Mouse (Mus musculus): ENCODE measurements around the gene Acadl. TPM values are rescaled to one million over a fixed set of nuclear protein-coding genes. Genes with fewer than 3 reads are reported as not detected.
A peak's percentile ranks its signal among the peaks of the same experiment; 100 is the strongest.

Gene Acadl
- polyA plus RNA-seq, 1 experiment from 2014 or later = 227 TPM

DNA sequence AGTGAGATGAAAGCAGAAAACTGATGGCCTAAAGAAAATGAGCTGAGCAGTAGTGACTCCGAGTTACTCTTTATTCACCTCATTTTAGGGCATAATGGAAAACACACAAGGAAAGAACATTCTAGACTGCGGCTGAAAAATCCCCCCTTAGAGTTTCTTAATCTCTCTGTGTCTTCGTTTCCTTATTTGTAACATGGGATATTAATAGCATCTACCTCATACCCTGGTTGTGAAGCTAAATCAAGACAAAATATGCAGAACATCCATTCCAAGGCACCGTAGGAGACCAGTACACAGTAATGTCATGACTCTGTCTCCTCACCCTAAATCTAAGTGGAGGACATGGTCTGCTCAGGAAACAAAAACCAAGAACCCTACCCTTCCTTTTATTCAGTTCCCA, 2.6 kb upstream of the Acadl start:
- Histone ChIP-seq H3K27ac (no peak overlapping the region), H3K4me2 (replicated peaks) (no peak overlapping the region), H3K9me3 (no peaks in the 10 kb centered on the region), H3K4me3 (replicated peaks) (no peak overlapping the region), H3K4me1 (replicated peaks) (peaks cover 5% of the 10 kb centered on the region; the same call in 1 of the 2 replicates), H3K36me3 (no peaks in the 10 kb centered on the region; the same call in 1 of the 2 replicates), H3K9ac (no peak overlapping the region), H3K27me3 (replicated peaks) (no peaks in the 10 kb centered on the region)
- 79% methylated on average over 4 of the region's 4 CpGs for WGBS
- no peak for ATAC-seq

DNA sequence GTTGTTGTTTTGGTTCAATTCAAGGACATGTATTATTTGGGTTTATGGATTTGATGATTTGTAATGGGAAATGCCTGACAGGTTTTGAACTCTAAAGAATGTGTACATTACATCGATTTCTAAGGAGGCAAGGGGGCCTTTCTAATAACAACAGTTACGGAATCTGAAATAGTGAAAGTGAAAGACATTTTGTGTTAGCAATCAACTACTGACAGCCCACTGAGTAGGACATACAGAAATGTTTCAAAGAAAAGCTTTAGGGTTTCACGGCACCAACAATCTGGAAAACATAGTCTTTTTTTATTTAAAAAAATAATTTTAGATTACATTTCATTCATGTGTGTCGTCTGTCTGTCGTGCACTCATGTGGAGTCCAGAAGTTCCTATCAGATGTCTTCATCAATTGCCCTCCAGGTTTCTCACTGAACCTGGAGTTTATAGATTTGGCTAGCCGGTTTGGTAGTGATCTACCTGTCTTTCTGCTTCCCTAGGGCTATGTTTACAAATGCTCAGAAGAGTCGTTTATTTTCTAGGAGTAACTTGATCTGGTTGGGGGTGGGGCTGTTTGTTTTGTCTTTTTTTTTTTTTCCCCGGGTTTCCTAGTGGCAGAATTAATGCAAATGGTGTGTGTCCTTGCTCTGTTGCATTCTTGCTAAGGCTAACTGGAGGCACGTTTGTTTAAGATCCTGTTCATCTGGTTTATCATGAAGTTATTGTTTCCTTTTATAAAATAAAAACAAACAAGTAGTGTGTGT, 841 bp upstream of the Acadl start:
- H3K27ac ChIP-seq = no peak overlapping the region
- 12% methylated on average over 9 of the region's 9 CpGs for WGBS
- ATAC-seq = no peak
- peaks cover 3% of the 10 kb centered on the region; the same call in 1 of the 2 replicates for H3K36me3 ChIP-seq
- peak overlapping the region; percentile 93 for H3K4me3 ChIP-seq (replicated peaks)
- H3K9ac ChIP-seq = no peak overlapping the region
- peaks cover 5% of the 10 kb centered on the region; the same call in 1 of the 2 replicates for H3K4me1 ChIP-seq (replicated peaks)
- H3K9me3 ChIP-seq = no peaks in the 10 kb centered on the region
- H3K4me2 ChIP-seq (replicated peaks) = peak overlapping the region; percentile 69
- H3K27me3 ChIP-seq (replicated peaks) = no peaks in the 10 kb centered on the region

DNA sequence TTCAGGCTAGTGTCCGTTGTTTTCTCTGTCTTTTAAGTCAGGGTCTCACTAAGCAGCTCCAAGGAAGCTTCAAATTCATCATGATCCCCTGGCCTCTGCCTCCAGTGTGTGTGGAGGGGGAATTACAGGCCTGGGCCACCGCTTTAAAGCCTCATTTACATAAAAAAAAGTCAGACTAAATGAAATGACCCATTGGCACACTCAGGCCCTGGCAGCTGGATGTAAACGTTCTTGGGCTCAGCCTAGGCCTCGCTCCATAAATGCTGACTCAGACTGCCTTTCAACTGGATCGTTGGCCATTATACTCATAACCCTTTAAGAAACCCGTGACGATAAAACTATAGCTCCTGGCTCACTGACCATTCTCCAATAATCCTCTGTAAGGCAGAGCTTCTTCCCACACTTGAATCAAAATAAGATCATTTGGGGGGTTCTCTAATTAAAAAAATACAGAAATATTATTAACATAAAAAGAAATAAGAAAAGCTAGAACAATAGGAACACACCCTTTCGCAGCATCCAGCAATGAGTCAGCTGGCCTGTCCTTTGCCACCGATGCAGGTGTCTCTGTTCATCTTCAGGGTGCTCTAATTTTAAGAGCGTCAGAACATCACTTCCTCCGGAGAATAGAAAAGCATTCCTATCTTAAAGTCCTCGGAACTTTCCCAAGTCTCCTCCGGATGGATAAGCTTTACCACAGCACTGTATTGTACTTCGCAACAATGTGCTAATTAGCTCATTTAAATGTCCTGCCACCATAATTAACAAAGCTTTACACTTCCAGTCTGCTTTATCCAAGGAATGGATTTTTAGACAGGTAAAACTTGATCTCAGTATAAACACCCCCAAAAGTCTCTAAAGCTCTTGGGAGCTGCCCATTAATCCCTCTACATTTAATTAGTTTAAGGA, 1.1 kb downstream of the Acadl start:
- no peaks in the 10 kb centered on the region for H3K9me3 ChIP-seq
- peak overlapping the region; percentile 93 for H3K4me3 ChIP-seq (replicated peaks)
- H3K27me3 ChIP-seq (replicated peaks) = no peaks in the 10 kb centered on the region
- 23% methylated on average over 14 of the region's 14 CpGs for WGBS
- H3K27ac ChIP-seq = peak overlapping the region; percentile 97; the same call in 1 of the 2 replicates
- peak; percentile 2; the same call in 1 of the 2 replicates for ATAC-seq
- H3K36me3 ChIP-seq = peaks cover 4% of the 10 kb centered on the region; the same call in 1 of the 2 replicates
- H3K9ac ChIP-seq = peak overlapping the region; percentile 88
- peaks cover 5% of the 10 kb centered on the region; the same call in 1 of the 2 replicates for H3K4me1 ChIP-seq (replicated peaks)
- H3K4me2 ChIP-seq (replicated peaks) = peak overlapping the region; percentile 69

DNA sequence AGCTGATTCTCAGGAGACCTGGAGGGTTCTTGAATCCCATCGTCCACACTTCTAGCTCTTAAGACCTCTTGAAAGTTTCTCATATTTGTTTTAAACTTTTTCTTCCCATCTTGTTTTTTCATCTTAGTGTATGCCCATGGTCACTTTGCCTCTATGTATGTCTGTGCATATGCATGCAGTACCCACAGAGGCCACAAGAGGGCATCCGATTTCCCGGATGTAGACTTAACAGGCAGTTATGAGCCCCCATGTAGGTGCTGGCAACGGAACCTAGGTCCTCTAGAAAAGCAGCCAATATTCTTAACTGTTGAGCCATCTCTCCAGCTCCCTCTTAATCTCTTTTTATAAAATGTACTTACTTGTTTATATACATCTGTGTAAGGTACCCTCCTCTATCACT, 15.6 kb downstream of the Acadl start:
- 96% methylated on average over 4 of the region's 4 CpGs for WGBS
- no peaks in the 10 kb centered on the region for H3K9me3 ChIP-seq
- H3K36me3 ChIP-seq = peaks cover 27% of the 10 kb centered on the region
- no peak overlapping the region for H3K9ac ChIP-seq
- no peak overlapping the region for H3K4me2 ChIP-seq (replicated peaks)
- H3K4me3 ChIP-seq (replicated peaks) = no peak overlapping the region
- H3K4me1 ChIP-seq (replicated peaks) = no peaks in the 10 kb centered on the region
- no peaks in the 10 kb centered on the region for H3K27me3 ChIP-seq (replicated peaks)
- 0 out of 2 replicates have a peak, but pooled peaks have one; percentile 47 for ATAC-seq
- H3K27ac ChIP-seq = no peak overlapping the region

DNA sequence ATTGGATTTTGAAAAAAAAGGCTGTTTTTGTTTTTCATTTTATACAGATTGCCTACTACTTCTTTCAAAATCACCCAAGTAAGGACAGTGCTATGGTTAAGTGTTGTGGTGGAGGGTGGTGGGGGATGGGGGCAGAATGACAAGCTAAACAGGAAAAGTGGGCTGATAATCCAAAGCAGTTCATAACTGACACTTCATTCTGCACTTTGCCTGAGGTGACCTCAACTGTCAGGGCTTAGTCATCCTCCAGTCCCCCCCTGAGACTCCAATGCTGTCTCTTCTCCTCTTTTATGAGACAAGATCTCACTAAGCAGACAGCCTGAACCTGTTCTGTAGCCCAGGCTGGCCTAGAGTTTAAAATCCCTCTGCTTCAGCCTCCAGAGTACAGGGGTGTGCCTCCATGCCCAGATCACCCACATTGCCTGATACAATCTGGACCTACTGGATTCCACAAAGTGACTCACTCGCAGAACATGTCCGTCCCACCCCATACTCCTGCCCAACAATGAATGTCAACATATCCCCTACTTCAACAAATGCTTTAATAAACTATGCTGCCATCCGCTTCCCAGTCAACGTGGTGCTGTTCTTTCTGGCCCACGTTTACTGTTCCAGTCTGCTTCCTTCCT, 17.3 kb downstream of the Acadl start:
- peaks cover 28% of the 10 kb centered on the region for H3K36me3 ChIP-seq
- no peak overlapping the region for H3K4me3 ChIP-seq (replicated peaks)
- H3K27ac ChIP-seq = no peak overlapping the region
- H3K4me1 ChIP-seq (replicated peaks) = no peaks in the 10 kb centered on the region
- H3K27me3 ChIP-seq (replicated peaks) = no peaks in the 10 kb centered on the region
- H3K4me2 ChIP-seq (replicated peaks) = no peak overlapping the region
- H3K9ac ChIP-seq = no peak overlapping the region
- peak; percentile 39; the same call in 1 of the 2 replicates for ATAC-seq
- H3K9me3 ChIP-seq = no peaks in the 10 kb centered on the region
- WGBS = 75% methylated on average over 5 of the region's 5 CpGs

DNA sequence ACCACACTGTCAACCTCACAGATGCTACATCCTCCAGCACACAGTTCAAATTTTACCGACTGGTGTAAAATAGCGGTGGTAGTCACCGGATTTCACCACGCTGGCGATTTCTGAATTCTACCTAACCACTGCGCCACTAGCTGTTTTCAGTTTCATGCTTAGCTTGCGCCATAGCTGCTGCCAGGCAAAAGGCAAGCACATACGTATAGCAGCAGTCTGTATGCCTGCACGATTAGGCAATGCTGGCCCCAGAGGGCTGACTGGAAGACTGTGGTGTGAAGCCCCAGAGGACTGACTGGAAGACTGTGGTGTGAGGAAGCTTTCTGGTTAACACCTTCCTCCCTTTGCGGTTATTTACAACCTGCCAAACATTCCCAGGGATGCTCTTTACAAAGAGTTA, 21.1 kb downstream of the Acadl start:
- no peak overlapping the region for H3K27ac ChIP-seq
- H3K4me2 ChIP-seq (replicated peaks) = no peak overlapping the region
- H3K27me3 ChIP-seq (replicated peaks) = no peaks in the 10 kb centered on the region
- no peak overlapping the region for H3K4me3 ChIP-seq (replicated peaks)
- no peak overlapping the region for H3K9ac ChIP-seq
- peaks cover 8% of the 10 kb centered on the region; the same call in 1 of the 2 replicates for H3K36me3 ChIP-seq
- 83% methylated on average over 10 of the region's 10 CpGs for WGBS
- H3K9me3 ChIP-seq = no peaks in the 10 kb centered on the region
- no peak for ATAC-seq
- H3K4me1 ChIP-seq (replicated peaks) = 0 out of 2 replicates have a peak, but pooled peaks cover 3% of the 10 kb centered on the region

DNA sequence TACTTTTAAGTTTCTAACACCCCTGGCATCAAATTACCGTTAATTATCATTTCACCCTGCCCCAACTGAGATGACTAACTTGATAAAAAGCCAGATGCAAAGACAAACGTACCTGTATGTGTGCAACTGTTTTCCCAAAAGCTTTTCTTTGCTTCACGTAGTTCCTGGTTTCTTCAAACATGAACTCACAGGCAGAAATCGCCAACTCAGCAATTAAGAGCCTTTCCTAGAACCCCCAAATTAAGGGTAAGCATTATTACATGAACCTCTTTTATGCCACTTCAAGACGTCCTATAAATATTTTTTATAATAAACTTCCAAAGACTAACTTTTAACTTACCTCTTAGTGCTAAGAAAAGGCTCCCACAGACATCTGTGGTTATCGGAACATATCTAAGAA, 21.6 kb downstream of the Acadl start:
- no peaks in the 10 kb centered on the region for H3K9me3 ChIP-seq
- H3K9ac ChIP-seq = no peak overlapping the region
- H3K4me2 ChIP-seq (replicated peaks) = no peak overlapping the region
- H3K27ac ChIP-seq = no peak overlapping the region
- WGBS = 80% methylated on average over 6 of the region's 6 CpGs
- H3K36me3 ChIP-seq = peaks cover 8% of the 10 kb centered on the region; the same call in 1 of the 2 replicates
- H3K27me3 ChIP-seq (replicated peaks) = no peaks in the 10 kb centered on the region
- no peak overlapping the region for H3K4me3 ChIP-seq (replicated peaks)
- 0 out of 2 replicates have a peak, but pooled peaks cover 3% of the 10 kb centered on the region for H3K4me1 ChIP-seq (replicated peaks)
- no peak for ATAC-seq

DNA sequence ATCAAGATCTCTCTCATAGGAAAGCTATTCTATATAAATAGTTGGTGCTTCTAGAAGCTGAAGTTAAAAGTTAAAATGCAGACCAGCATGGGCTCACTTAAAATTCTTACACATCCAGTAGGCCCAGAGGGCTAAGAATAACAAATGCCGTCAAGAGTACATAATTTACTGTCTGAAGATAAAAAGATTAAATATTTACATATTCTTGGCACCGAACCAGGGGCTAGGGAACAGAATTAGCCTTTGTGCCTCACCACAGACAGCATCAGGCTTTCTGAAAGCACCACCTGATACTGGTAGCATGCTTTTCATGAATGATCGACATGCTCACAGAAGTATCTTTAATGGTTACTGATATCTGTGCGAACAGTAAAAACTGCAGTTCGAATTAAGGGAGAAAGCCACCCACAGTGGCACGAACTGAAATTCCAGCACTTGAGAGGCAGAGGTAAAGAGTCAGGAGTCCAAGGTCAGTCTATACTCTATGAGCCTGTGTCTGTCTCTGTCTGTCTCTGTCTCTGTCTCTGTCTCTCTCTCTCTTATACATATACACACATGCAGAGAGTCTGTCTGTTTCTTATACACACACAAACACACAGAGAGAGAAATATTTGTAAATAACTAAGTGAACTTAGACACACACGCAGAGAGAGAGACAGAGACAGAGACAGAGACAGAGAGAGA, 23.2 kb downstream of the Acadl start:
- Histone ChIP-seq H3K27me3 (replicated peaks) (no peaks in the 10 kb centered on the region), H3K9ac (no peak overlapping the region), H3K36me3 (peaks cover 3% of the 10 kb centered on the region; the same call in 1 of the 2 replicates), H3K4me1 (replicated peaks) (0 out of 2 replicates have a peak, but pooled peaks cover 3% of the 10 kb centered on the region), H3K4me3 (replicated peaks) (no peak overlapping the region), H3K27ac (0 out of 2 replicates have a peak overlapping the region, but pooled peaks have one; percentile 17), H3K9me3 (no peaks in the 10 kb centered on the region), H3K4me2 (replicated peaks) (no peak overlapping the region)
- 32% methylated on average over 7 of the region's 7 CpGs for WGBS
- peak; percentile 59 for ATAC-seq

DNA sequence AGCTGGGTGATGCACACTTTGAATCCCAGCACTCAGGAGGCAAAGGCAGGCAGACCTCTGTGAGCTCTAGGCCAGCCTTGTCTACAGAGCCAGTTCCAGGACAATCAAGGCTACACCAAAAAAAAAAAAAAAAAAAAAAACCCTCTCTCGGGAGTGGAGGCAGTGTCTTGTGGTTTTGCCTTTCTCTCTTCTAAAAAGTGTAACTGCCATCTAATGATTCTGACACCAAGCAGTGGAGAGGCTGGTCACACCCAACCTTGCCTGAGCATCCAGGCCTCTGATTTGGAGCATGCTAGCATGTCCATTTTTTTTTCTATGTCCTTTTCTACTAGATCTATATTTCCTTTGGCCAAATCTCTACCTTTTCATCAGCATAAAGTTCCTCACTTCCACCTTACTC, 23.9 kb downstream of the Acadl start:
- Histone ChIP-seq H3K36me3 (0 out of 2 replicates have a peak, but pooled peaks cover 2% of the 10 kb centered on the region), H3K4me3 (replicated peaks) (no peak overlapping the region), H3K9ac (no peak overlapping the region), H3K9me3 (no peaks in the 10 kb centered on the region), H3K4me1 (replicated peaks) (0 out of 2 replicates have a peak, but pooled peaks cover 7% of the 10 kb centered on the region), H3K27ac (no peak overlapping the region), H3K27me3 (replicated peaks) (no peaks in the 10 kb centered on the region), H3K4me2 (replicated peaks) (no peak overlapping the region)
- no peak for ATAC-seq
- WGBS = 44% methylated on average over 1 of the region's 1 CpGs

DNA sequence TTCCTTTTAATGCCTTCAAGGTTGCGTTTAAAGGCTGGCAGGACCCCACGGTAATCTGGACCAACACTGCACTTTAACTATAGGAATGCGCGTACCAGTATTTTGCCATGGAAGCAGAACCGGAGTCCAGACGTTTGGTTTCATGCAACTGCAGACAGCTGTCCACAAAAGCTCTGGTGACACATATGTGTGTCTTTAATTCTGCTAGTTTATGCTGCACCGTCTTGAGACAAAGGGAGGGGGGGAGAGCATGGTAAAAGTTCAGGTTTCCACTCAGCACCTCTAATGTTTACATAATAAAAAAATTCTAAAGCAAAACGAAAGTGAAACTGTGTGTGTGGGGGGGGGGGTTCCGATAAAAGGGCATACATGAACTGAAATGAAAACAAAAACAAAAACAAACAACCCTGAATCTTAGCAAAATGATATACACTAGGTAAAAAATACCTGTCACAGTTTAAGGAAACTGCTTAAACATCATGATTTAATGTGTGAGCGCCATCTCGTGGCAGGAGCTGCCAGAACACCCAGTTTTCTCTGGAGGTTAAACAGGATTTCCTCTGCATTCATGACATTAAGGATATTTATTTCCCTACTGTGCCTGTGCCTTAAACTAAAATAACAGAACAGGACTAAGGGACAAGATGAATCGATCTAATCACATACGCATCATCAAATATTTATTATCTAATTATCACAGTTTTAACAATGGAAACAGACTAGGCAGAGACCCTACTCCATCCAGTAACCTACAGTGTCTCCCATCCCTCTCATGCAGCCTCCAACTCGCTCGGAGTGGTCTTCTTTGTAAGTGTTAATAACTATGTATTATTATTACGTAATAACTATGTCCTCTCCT, 24.7 kb downstream of the Acadl start:
- H3K27me3 ChIP-seq (replicated peaks) = no peaks in the 10 kb centered on the region

More for the DNA sequence above, 24.7 kb downstream of the Acadl start:
- Histone ChIP-seq H3K4me2 (replicated peaks) (peak overlapping the region; percentile 30), H3K9ac (no peak overlapping the region), H3K4me3 (replicated peaks) (no peak overlapping the region), H3K4me1 (replicated peaks) (0 out of 2 replicates have a peak, but pooled peaks cover 7% of the 10 kb centered on the region), H3K27ac (no peak overlapping the region), H3K9me3 (no peaks in the 10 kb centered on the region), H3K36me3 (0 out of 2 replicates have a peak, but pooled peaks cover 2% of the 10 kb centered on the region)
- whole genome bisulfite sequencing = 48% methylated on average over 16 of the region's 16 CpGs
- ATAC-seq = peak; percentile 40

Measured in intestine, embryonic 15.5 days (tissue).